Mouse (Mus musculus): ENCODE data around the gene Tmem38b. TPM values are rescaled to one million over a fixed set of nuclear protein-coding genes. Genes with fewer than 3 reads are reported as not detected.
A peak's percentile ranks its signal among the peaks of the same experiment; 100 is the strongest.

The Tmem38b gene
- polyA plus RNA-seq, 1 experiment from 2014 or later = 15.2 TPM

- Histone ChIP-seq H3K36me3 (replicated peaks; ENCODE audit: insufficient read depth, low read length) (peaks cover 3% of the 10 kb centered on the region; the same call in 1 of the 2 replicates), H3K9me3 (ENCODE audit: low read length) (no peaks in the 10 kb centered on the region), H3K27ac (ENCODE audit: low read depth) (no peak overlapping the region), H3K27me3 (ENCODE audit: insufficient read depth, low read length) (no peaks in the 10 kb centered on the region), H3K4me2 (ENCODE audit: low read depth, low read length) (no peak overlapping the region), H3K4me3 (ENCODE audit: low read depth, low read length) (no peak overlapping the region), H3K9ac (replicated peaks) (no peak overlapping the region), H3K4me1 (ENCODE audit: insufficient read depth) (no peaks in the 10 kb centered on the region)
- ATAC-seq (no peak), DNase-seq (no peak)
- TF ChIP-seq CTCF (IDR thresholded peaks at IDR 0.05; ENCODE audit: low read depth) (no peak), EP300 (IDR thresholded peaks at IDR 0.05; ENCODE audit: low read depth) (no peak)
- WGBS (ENCODE audit: insufficient replicate concordance) = 81% methylated on average over 15 of the region's 15 CpGs
Measured at GRCm38 (mm10) chr4:53840158-53840870, 14.5 kb downstream of the Tmem38b start.

GRCm38 (mm10) chr4:53843553-53843952, 17.7 kb downstream of the Tmem38b start:
- Histone ChIP-seq H3K9me3 (ENCODE audit: low read length) (no peaks in the 10 kb centered on the region), H3K27ac (ENCODE audit: low read depth) (no peak overlapping the region), H3K9ac (replicated peaks) (no peak overlapping the region), H3K27me3 (ENCODE audit: insufficient read depth, low read length) (no peaks in the 10 kb centered on the region), H3K4me2 (ENCODE audit: low read depth, low read length) (no peak overlapping the region), H3K36me3 (replicated peaks; ENCODE audit: insufficient read depth, low read length) (peaks cover 3% of the 10 kb centered on the region; the same call in 1 of the 2 replicates), H3K4me1 (ENCODE audit: insufficient read depth) (no peaks in the 10 kb centered on the region), H3K4me3 (ENCODE audit: low read depth, low read length) (no peak overlapping the region)
- ATAC-seq (no peak), DNase-seq (no peak)
- WGBS (ENCODE audit: insufficient replicate concordance) = 73% methylated on average over 8 of the region's 8 CpGs
- TF ChIP-seq EP300 (IDR thresholded peaks at IDR 0.05; ENCODE audit: low read depth) = no peak
- TF ChIP-seq CTCF (IDR thresholded peaks at IDR 0.05; ENCODE audit: low read depth) = no peak

GRCm38 (mm10) chr4:53844835-53845619, 19.2 kb downstream of the Tmem38b start:
- WGBS (ENCODE audit: insufficient replicate concordance) = 57% methylated on average over 6 of the region's 6 CpGs
- Histone ChIP-seq H3K4me1 (ENCODE audit: insufficient read depth) (no peaks in the 10 kb centered on the region), H3K27ac (ENCODE audit: low read depth) (no peak overlapping the region), H3K9ac (replicated peaks) (no peak overlapping the region), H3K36me3 (replicated peaks; ENCODE audit: insufficient read depth, low read length) (peaks cover 3% of the 10 kb centered on the region; the same call in 1 of the 2 replicates), H3K9me3 (ENCODE audit: low read length) (no peaks in the 10 kb centered on the region), H3K27me3 (ENCODE audit: insufficient read depth, low read length) (no peaks in the 10 kb centered on the region), H3K4me2 (ENCODE audit: low read depth, low read length) (no peak overlapping the region), H3K4me3 (ENCODE audit: low read depth, low read length) (no peak overlapping the region)
- DNase-seq = no peak
- TF ChIP-seq CTCF (IDR thresholded peaks at IDR 0.05; ENCODE audit: low read depth) = peak; percentile 77
- no peak for TF ChIP-seq EP300 (IDR thresholded peaks at IDR 0.05; ENCODE audit: low read depth)
- no peak for ATAC-seq

GRCm38 (mm10) chr4:53845656-53846055, 19.8 kb downstream of the Tmem38b start:
- H3K9ac ChIP-seq (replicated peaks) = no peak overlapping the region
- no peaks in the 10 kb centered on the region for H3K27me3 ChIP-seq (ENCODE audit: insufficient read depth, low read length)
- no peak overlapping the region for H3K27ac ChIP-seq (ENCODE audit: low read depth)
- H3K36me3 ChIP-seq (replicated peaks; ENCODE audit: insufficient read depth, low read length) = peaks cover 3% of the 10 kb centered on the region
- H3K4me2 ChIP-seq (ENCODE audit: low read depth, low read length) = no peak overlapping the region
- WGBS (ENCODE audit: insufficient replicate concordance) = 89% methylated on average over 1 of the region's 1 CpGs
- no peaks in the 10 kb centered on the region for H3K4me1 ChIP-seq (ENCODE audit: insufficient read depth)
- TF ChIP-seq CTCF (IDR thresholded peaks at IDR 0.05; ENCODE audit: low read depth) (no peak), EP300 (IDR thresholded peaks at IDR 0.05; ENCODE audit: low read depth) (no peak)
- no peak for ATAC-seq
- no peaks in the 10 kb centered on the region for H3K9me3 ChIP-seq (ENCODE audit: low read length)
- DNase-seq = no peak
- no peak overlapping the region for H3K4me3 ChIP-seq (ENCODE audit: low read depth, low read length)

- ATAC-seq = no peak
- no peaks in the 10 kb centered on the region for H3K4me1 ChIP-seq (ENCODE audit: insufficient read depth)
- H3K36me3 ChIP-seq (replicated peaks; ENCODE audit: insufficient read depth, low read length) = peaks cover 7% of the 10 kb centered on the region
- no peak overlapping the region for H3K4me3 ChIP-seq (ENCODE audit: low read depth, low read length)
- no peak for TF ChIP-seq EP300 (IDR thresholded peaks at IDR 0.05; ENCODE audit: low read depth)
- TF ChIP-seq CTCF (IDR thresholded peaks at IDR 0.05; ENCODE audit: low read depth) = no peak
- no peak overlapping the region for H3K9ac ChIP-seq (replicated peaks)
- WGBS (ENCODE audit: insufficient replicate concordance) = 68% methylated on average over 2 of the region's 2 CpGs
- no peak overlapping the region for H3K4me2 ChIP-seq (ENCODE audit: low read depth, low read length)
- H3K27ac ChIP-seq (ENCODE audit: low read depth) = no peak overlapping the region
- H3K9me3 ChIP-seq (ENCODE audit: low read length) = no peaks in the 10 kb centered on the region
- H3K27me3 ChIP-seq (ENCODE audit: insufficient read depth, low read length) = no peaks in the 10 kb centered on the region
- no peak for DNase-seq
Measured at GRCm38 (mm10) chr4:53846326-53846725, 20.5 kb downstream of the Tmem38b start.

GRCm38 (mm10) chr4:53847541-53847940, 21.7 kb downstream of the Tmem38b start:
- no peak overlapping the region for H3K9ac ChIP-seq (replicated peaks)
- H3K36me3 ChIP-seq (replicated peaks; ENCODE audit: insufficient read depth, low read length) = peaks cover 5% of the 10 kb centered on the region
- DNase-seq (no peak), ATAC-seq (no peak)
- H3K27me3 ChIP-seq (ENCODE audit: insufficient read depth, low read length) = no peaks in the 10 kb centered on the region
- H3K4me2 ChIP-seq (ENCODE audit: low read depth, low read length) = no peak overlapping the region
- TF ChIP-seq EP300 (IDR thresholded peaks at IDR 0.05; ENCODE audit: low read depth) (no peak), CTCF (IDR thresholded peaks at IDR 0.05; ENCODE audit: low read depth) (no peak)
- no peak overlapping the region for H3K4me3 ChIP-seq (ENCODE audit: low read depth, low read length)
- H3K4me1 ChIP-seq (ENCODE audit: insufficient read depth) = no peaks in the 10 kb centered on the region
- no peaks in the 10 kb centered on the region for H3K9me3 ChIP-seq (ENCODE audit: low read length)
- no peak overlapping the region for H3K27ac ChIP-seq (ENCODE audit: low read depth)
- WGBS (ENCODE audit: insufficient replicate concordance) = 88% methylated on average over 4 of the region's 4 CpGs
